Mouse (Mus musculus): ENCODE data around the gene Wdr89. TPM values are rescaled to one million over a fixed set of nuclear protein-coding genes. Genes with fewer than 3 reads are reported as not detected.
A peak's percentile ranks its signal among the peaks of the same experiment; 100 is the strongest.

Gene Wdr89
- polyA plus RNA-seq, 1 experiment from 2014 or later = 3.5 TPM

DNA sequence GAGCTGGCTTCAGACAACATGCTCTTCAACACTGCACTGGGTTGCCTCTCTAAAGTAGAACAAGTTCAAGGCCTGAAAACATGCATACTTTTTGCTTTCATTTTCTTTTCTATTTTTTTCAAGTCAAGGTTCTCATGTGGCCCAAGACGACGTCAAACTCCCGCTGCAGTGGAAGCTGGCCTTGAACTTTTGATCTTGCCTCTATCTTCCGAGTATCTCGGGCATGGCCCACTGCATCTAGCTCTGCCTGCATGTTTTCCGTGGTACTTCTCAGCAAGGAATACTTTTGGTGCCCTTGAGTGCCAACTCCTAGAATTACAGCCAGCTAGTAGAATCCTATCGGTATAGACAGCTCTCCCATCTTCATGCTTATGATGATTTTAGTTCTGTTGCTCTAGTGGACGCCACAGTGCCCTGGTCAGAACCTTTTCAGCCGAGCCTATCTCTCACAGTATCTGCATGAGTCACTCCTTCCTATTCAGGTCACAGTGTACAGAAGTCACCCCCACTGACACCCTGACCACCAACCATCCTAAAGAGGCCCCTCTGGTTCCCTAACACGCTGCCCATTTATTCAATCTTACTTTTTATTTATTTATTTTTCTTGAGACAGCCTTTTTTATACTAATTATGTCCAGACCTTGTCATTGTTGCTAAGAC is 33.4 kb downstream of the Wdr89 start:
- H3K4me1 ChIP-seq (ENCODE audit: insufficient read depth, low read depth, low read length) = no peaks in the 10 kb centered on the region
- no peak overlapping the region for H3K27ac ChIP-seq (ENCODE audit: low read length)
- TF ChIP-seq CTCF (IDR thresholded peaks at IDR 0.05) = no peak
- no peak for TF ChIP-seq EP300 (IDR thresholded peaks at IDR 0.05)
- DNase-seq (ENCODE audit: low spot score) (no peak), ATAC-seq (no peak)
- no peaks in the 10 kb centered on the region; the same call in 1 of the 2 replicates for H3K36me3 ChIP-seq (ENCODE audit: insufficient read depth, low read length)
- no peak overlapping the region for H3K9ac ChIP-seq (replicated peaks; ENCODE audit: low read depth)
- no peak overlapping the region for H3K4me2 ChIP-seq (replicated peaks; ENCODE audit: low read depth, low read length)
- 79% methylated on average over 10 of the region's 10 CpGs for WGBS
- H3K27me3 ChIP-seq (replicated peaks; ENCODE audit: insufficient read depth, low read length) = no peaks in the 10 kb centered on the region
- H3K9me3 ChIP-seq (ENCODE audit: low read length) = no peaks in the 10 kb centered on the region
- H3K4me3 ChIP-seq (ENCODE audit: low read depth, low read length) = no peak overlapping the region

DNA sequence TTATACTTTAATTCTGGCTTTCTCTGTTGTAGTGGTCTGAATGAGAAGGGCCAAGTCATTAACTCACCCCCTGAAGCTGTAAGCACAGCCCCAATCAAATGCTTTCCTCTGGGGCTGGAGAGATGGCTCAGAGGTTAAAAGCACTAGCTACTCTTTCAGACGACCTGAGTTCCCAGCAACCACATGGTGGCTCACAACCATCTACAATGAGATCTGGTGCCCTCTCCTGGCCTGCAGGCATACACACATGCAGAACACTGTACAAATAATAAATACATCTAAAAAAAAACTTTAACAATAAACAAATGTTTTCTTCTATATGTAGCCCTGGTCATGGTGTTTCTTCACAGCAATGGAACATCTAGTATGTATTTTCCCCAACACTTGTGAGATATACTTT is 39.7 kb downstream of the Wdr89 start:
- 55% methylated on average over 1 of the region's 1 CpGs for WGBS
- no peak overlapping the region for H3K4me3 ChIP-seq (ENCODE audit: low read depth, low read length)
- DNase-seq (ENCODE audit: low spot score) (no peak), ATAC-seq (no peak)
- no peaks in the 10 kb centered on the region for H3K9me3 ChIP-seq (ENCODE audit: low read length)
- TF ChIP-seq EP300 (IDR thresholded peaks at IDR 0.05) (no peak), CTCF (IDR thresholded peaks at IDR 0.05) (0 out of 2 replicates have a peak, but pooled peaks have one; percentile 19)
- no peaks in the 10 kb centered on the region for H3K27me3 ChIP-seq (replicated peaks; ENCODE audit: insufficient read depth, low read length)
- no peaks in the 10 kb centered on the region; the same call in 1 of the 2 replicates for H3K36me3 ChIP-seq (ENCODE audit: insufficient read depth, low read length)
- H3K4me1 ChIP-seq (ENCODE audit: insufficient read depth, low read depth, low read length) = no peaks in the 10 kb centered on the region
- H3K4me2 ChIP-seq (replicated peaks; ENCODE audit: low read depth, low read length) = no peak overlapping the region
- H3K9ac ChIP-seq (replicated peaks; ENCODE audit: low read depth) = no peak overlapping the region
- no peak overlapping the region for H3K27ac ChIP-seq (ENCODE audit: low read length)

DNA sequence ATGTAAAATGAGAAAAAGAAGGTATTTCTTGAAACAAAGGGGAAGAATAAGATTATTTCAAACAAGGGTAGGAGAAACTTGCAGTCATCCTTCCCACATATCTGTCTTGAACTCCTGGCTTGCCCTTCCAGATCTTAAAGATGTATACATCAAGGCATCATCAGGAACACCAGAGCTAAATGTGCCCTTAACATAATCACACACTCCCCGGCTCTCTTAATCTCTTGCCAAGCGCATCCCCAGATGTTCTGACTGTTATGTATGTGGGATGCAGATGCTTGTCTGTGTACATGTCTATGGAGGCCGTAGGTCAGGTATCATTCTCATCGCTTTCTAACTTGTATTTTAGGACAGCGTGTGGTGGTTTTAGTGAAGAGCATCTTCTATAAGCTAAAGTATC is 46.0 kb downstream of the Wdr89 start:
- Histone ChIP-seq H3K9ac (replicated peaks; ENCODE audit: low read depth) (no peak overlapping the region), H3K36me3 (ENCODE audit: insufficient read depth, low read length) (no peaks in the 10 kb centered on the region), H3K9me3 (ENCODE audit: low read length) (no peaks in the 10 kb centered on the region), H3K4me2 (replicated peaks; ENCODE audit: low read depth, low read length) (no peak overlapping the region), H3K27me3 (replicated peaks; ENCODE audit: insufficient read depth, low read length) (no peaks in the 10 kb centered on the region), H3K4me1 (ENCODE audit: insufficient read depth, low read depth, low read length) (no peaks in the 10 kb centered on the region), H3K4me3 (ENCODE audit: low read depth, low read length) (no peak overlapping the region), H3K27ac (ENCODE audit: low read length) (no peak overlapping the region)
- ATAC-seq = no peak
- TF ChIP-seq CTCF (IDR thresholded peaks at IDR 0.05) (no peak), EP300 (IDR thresholded peaks at IDR 0.05) (no peak)
- DNase-seq (ENCODE audit: low spot score) = no peak
- 85% methylated on average over 5 of the region's 5 CpGs for WGBS

DNA sequence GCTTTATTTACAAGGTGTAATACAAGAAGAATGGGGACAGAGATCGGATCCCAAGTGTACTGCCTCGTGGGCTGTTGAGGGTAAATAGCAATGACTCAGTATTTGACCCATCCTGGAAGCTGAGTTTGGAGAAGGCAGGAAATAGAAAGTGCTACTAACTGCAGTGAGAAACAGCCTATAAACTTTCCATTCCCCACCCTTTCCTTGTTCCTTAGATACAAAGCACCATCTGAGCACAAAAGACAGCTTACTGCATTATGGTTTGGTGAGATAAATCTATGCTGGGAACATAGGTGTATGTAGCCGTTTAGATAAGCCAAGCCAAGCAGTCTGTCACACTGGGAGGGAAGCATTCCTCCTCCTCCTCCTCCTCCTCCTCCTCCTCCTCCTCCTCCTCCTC is 46.5 kb downstream of the Wdr89 start:
- ATAC-seq = no peak
- H3K27ac ChIP-seq (ENCODE audit: low read length) = no peak overlapping the region
- H3K4me3 ChIP-seq (ENCODE audit: low read depth, low read length) = no peak overlapping the region
- H3K9ac ChIP-seq (replicated peaks; ENCODE audit: low read depth) = no peak overlapping the region
- no peaks in the 10 kb centered on the region for H3K27me3 ChIP-seq (replicated peaks; ENCODE audit: insufficient read depth, low read length)
- H3K36me3 ChIP-seq (ENCODE audit: insufficient read depth, low read length) = no peaks in the 10 kb centered on the region
- no peaks in the 10 kb centered on the region for H3K4me1 ChIP-seq (ENCODE audit: insufficient read depth, low read depth, low read length)
- H3K9me3 ChIP-seq (ENCODE audit: low read length) = no peaks in the 10 kb centered on the region
- no peak for DNase-seq (ENCODE audit: low spot score)
- WGBS = 56% methylated on average over 3 of the region's 3 CpGs
- no peak for TF ChIP-seq CTCF (IDR thresholded peaks at IDR 0.05)
- no peak overlapping the region for H3K4me2 ChIP-seq (replicated peaks; ENCODE audit: low read depth, low read length)

DNA sequence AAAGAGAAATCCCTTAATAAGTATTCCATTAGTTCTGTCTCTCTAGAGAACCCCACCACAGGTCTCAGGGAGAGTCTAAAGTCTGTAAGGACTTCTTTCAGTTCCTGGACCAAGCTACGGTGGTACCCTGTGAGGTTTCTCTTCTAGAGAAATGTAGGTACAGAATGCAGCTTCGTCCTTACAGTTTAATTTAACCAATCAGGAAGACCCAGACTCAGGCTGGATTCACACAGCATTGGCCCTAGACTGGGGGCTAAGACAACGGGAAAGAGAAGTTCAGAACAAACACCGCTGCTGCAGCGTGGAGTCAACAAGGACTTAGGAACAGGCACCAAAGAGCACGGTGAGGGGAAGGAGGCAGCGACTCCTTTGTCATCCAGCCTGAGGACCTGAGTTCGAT is 52.5 kb downstream of the Wdr89 start:
- DNase-seq (ENCODE audit: low spot score) = no peak
- TF ChIP-seq CTCF (IDR thresholded peaks at IDR 0.05) = no peak
- no peak for TF ChIP-seq EP300 (IDR thresholded peaks at IDR 0.05)
- ATAC-seq = no peak
- no peaks in the 10 kb centered on the region for H3K27me3 ChIP-seq (replicated peaks; ENCODE audit: insufficient read depth, low read length)
- H3K9me3 ChIP-seq (ENCODE audit: low read length) = no peaks in the 10 kb centered on the region
- H3K36me3 ChIP-seq (ENCODE audit: insufficient read depth, low read length) = no peaks in the 10 kb centered on the region
- no peak overlapping the region for H3K4me2 ChIP-seq (replicated peaks; ENCODE audit: low read depth, low read length)
- H3K4me3 ChIP-seq (ENCODE audit: low read depth, low read length) = no peak overlapping the region
- no peak overlapping the region for H3K27ac ChIP-seq (ENCODE audit: low read length)
- no peak overlapping the region for H3K9ac ChIP-seq (replicated peaks; ENCODE audit: low read depth)
- no peaks in the 10 kb centered on the region for H3K4me1 ChIP-seq (ENCODE audit: insufficient read depth, low read depth, low read length)
- WGBS = 59% methylated on average over 8 of the region's 8 CpGs

DNA sequence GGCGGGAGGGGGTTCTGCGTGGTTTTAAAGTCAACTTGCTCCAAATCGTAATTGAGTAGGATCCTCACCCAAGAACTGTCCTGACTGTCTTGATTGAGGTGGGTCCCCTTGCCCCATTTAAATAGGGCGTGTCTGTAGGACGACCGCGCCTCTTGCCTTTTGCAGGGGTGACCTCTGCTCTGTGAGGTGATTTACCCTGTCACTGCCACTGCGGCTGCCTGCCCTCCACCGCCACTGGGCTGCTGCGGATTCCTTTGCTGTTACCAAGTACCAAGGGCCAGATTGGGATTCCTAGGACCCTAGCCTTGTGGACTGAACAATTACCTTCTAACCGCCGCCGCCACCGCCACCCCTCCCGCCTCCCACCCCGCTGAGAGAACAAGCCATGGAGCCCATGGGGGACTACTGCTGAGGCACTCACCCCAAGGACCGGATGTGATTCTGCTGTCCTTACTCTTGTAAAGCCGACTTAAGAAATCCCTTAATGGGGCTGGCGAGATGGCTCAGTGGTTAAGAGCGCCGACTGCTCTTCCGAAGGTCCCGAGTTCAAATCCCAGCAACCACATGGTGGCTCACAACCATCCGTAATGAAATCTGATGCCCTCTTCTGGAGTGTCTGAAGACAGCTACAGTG is 53.1 kb downstream of the Wdr89 start:
- H3K9me3 ChIP-seq (ENCODE audit: low read length) = no peaks in the 10 kb centered on the region
- H3K27ac ChIP-seq (ENCODE audit: low read length) = no peak overlapping the region
- H3K4me3 ChIP-seq (ENCODE audit: low read depth, low read length) = peak overlapping the region; percentile 29; the same call in 1 of the 2 replicates
- peak overlapping the region; percentile 51 for H3K4me2 ChIP-seq (replicated peaks; ENCODE audit: low read depth, low read length)
- H3K36me3 ChIP-seq (ENCODE audit: insufficient read depth, low read length) = no peaks in the 10 kb centered on the region
- DNase-seq (ENCODE audit: low spot score) = peak; percentile 23
- ATAC-seq = peak; percentile 67
- no peaks in the 10 kb centered on the region for H3K27me3 ChIP-seq (replicated peaks; ENCODE audit: insufficient read depth, low read length)
- WGBS = 10% methylated on average over 23 of the region's 24 CpGs
- H3K4me1 ChIP-seq (ENCODE audit: insufficient read depth, low read depth, low read length) = no peaks in the 10 kb centered on the region
- no peak overlapping the region for H3K9ac ChIP-seq (replicated peaks; ENCODE audit: low read depth)
- TF ChIP-seq EP300 (IDR thresholded peaks at IDR 0.05) = no peak

All from lung, postnatal 0 days (tissue).